Mouse (Mus musculus) erythroid progenitor cell, adult 5-6 weeks (primary cell): Measurements from ENCODE around the gene Pinlyp. TPM values are rescaled to one million over a fixed set of nuclear protein-coding genes. Genes with fewer than 3 reads are reported as not detected.

ENCODE experiments used
- ATAC-seq: replicated peaks from 2 replicates; pipeline ENCODE4 v1.8.0; 2016; ENCODE audit warnings: moderate number of reproducible peaks, mild to moderate bottlenecking, moderate TSS enrichment, inconsistent platforms; ENCODE audit not compliant: poor library complexity, low FRiP score, severe bottlenecking
- total RNA-seq, 2 experiments: library from RNA; stranded (forward) in 1 of 2; stranded (reverse) in 1 of 2; fragments of 150-400 nt in 1 of 2; fragments of 186-747, 209-891 nt in 1 of 2; gene quantifications; 2 replicates each; pipeline versions ENCODE4 v1.2.3 to v1.2.4; 2015 to 2017; ENCODE audit warnings: low replicate concordance in 2 of 2

Pinlyp gene
- total RNA-seq, 2 experiments from 2014 or later: not detected

DNA sequence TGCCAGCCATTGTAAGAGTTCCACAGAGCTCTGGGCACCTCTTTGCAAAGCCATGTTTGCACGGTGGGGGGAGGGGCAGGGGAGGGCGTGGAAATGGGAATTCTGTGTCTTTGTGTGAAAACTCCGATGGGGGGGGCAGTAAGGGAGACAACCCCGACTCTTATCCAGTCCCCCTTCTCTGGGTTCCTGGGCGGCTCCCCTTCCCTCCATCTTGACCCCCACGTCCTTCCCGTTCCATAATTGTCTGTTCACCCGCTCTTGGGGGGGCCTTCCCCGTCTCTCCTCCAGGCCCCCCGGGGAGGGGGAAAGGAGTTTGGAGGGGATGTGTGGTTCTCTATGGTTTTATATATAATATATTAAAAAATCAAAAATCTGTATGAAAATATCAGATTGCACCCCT lies 41.9 kb downstream of the Pinlyp start:
- ATAC-seq: no peak

- ATAC-seq: no peak
Measured at GRCm38 (mm10) chr7:24501492-24501891, 44.4 kb downstream of the Pinlyp start.

DNA sequence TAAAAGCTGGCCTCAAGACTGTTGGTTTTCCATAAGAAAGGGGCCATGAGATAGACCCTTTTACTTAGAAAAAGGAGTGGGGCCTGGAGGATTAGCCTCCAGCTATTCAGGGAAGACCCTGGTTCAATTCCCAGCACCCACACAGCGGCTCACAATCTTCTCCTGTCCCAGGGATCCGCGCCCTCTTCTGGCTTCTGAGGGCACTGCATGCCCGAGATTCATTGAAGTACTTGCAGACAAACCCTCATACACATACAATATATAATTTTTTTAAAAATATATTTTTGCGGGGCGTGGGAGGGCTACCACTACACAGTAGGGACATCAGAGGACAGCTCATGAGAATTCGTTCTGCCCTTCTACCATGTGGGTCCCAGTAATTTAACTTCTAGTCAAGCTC lies 45.0 kb downstream of the Pinlyp start:
- no peak for ATAC-seq

DNA sequence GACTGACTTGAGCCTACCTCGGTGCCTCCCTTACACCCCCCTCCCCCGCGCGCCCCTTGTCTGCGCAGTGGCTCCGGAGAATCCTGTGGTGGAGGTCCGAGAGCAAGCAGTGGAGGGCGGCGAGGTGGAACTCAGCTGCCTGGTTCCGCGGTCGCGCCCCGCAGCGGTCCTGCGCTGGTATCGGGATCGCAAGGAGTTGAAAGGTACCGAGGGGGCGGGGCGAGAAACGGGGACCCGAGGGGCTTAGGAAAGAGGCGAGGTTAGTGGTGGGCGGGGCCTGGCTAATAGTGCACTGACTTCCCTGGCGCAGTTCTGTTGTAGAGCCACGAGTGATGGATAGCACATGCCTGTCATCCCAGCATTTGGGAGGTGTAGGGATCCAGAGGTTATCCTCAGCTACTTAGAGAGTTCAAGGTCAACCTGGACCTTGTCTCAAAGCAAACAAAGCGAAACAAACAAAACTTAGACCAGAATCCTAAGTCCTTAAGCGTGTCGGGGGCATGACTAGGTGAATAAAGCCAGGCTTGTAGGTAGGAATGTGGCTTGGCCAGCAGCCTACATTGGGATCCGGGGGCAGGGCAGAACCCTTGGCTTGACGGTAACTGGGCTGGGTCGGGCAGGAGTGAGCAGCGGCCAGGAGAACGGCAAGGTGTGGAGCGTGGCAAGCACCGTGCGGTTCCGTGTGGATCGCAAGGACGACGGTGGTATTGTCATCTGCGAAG lies 45.9 kb downstream of the Pinlyp start:
- ATAC-seq: no peak; the same call in 1 of the 2 replicates

Other genes with a start within 250 kb of the Pinlyp start
- 1.1 and 2.5 TPM in 2 replicates for gene Zfp61, start 244.9 kb downstream of the Pinlyp start, total RNA-seq (2015; ENCODE audit: low replicate concordance)
- gene Zfp61, start 244.9 kb downstream of the Pinlyp start, total RNA-seq (2017; ENCODE audit: low replicate concordance): 1.8 TPM in 1 of 2 replicates, not detected in the other
- gene Zfp94, start 229.5 kb downstream of the Pinlyp start, total RNA-seq (2015; ENCODE audit: low replicate concordance): 0.72 TPM in 1 of 2 replicates, not detected in the other
- gene Zfp94, start 229.5 kb downstream of the Pinlyp start, total RNA-seq (2017; ENCODE audit: low replicate concordance): 0.39 TPM in 1 of 2 replicates, not detected in the other
- gene Tescl, start 212.2 kb downstream of the Pinlyp start, total RNA-seq (2015; ENCODE audit: low replicate concordance): not detected in 2 replicates
- not detected in 2 replicates for gene Tescl, start 212.2 kb downstream of the Pinlyp start, total RNA-seq (2017; ENCODE audit: low replicate concordance)
- not detected in 2 replicates for gene Lypd5, start 196.9 kb downstream of the Pinlyp start, total RNA-seq (2015; ENCODE audit: low replicate concordance)
- gene Lypd5, start 196.9 kb downstream of the Pinlyp start, total RNA-seq (2017; ENCODE audit: low replicate concordance): not detected in 2 replicates
- 237 and 287 TPM in 2 replicates for gene Kcnn4, start 175.9 kb downstream of the Pinlyp start, total RNA-seq (2015; ENCODE audit: low replicate concordance)
- 417 and 443 TPM in 2 replicates for gene Kcnn4, start 175.9 kb downstream of the Pinlyp start, total RNA-seq (2017; ENCODE audit: low replicate concordance)
- gene Smg9, start 146.5 kb downstream of the Pinlyp start, total RNA-seq (2015; ENCODE audit: low replicate concordance): 33.9 and 52.0 TPM in 2 replicates
- 25.2 and 42.7 TPM in 2 replicates for gene Smg9, start 146.5 kb downstream of the Pinlyp start, total RNA-seq (2017; ENCODE audit: low replicate concordance)
- gene Irgc1, start 93.8 kb downstream of the Pinlyp start, total RNA-seq (2015; ENCODE audit: low replicate concordance): not detected in 2 replicates
- gene Irgc1, start 93.8 kb downstream of the Pinlyp start, total RNA-seq (2017; ENCODE audit: low replicate concordance): not detected in 2 replicates
- gene Plaur, start 83.6 kb downstream of the Pinlyp start, total RNA-seq (2015; ENCODE audit: low replicate concordance): 2.9 and 6.1 TPM in 2 replicates
- gene Plaur, start 83.6 kb downstream of the Pinlyp start, total RNA-seq (2017; ENCODE audit: low replicate concordance): 1.1 and 7.2 TPM in 2 replicates
- not detected in 2 replicates for gene Cadm4, start 64.1 kb downstream of the Pinlyp start, total RNA-seq (2015; ENCODE audit: low replicate concordance)
- gene Cadm4, start 64.1 kb downstream of the Pinlyp start, total RNA-seq (2017; ENCODE audit: low replicate concordance): not detected in 2 replicates
- gene Zfp428, start 39.1 kb downstream of the Pinlyp start, total RNA-seq (2015; ENCODE audit: low replicate concordance): 0.84 TPM in 1 of 2 replicates, not detected in the other
- 2.0 TPM in 1 of 2 replicates, not detected in the other for gene Zfp428, start 39.1 kb downstream of the Pinlyp start, total RNA-seq (2017; ENCODE audit: low replicate concordance)
- not detected in 2 replicates for gene AC161166.1, start 33.7 kb downstream of the Pinlyp start, total RNA-seq (2015; ENCODE audit: low replicate concordance)
- not detected in 2 replicates for gene AC161166.1, start 33.7 kb downstream of the Pinlyp start, total RNA-seq (2017; ENCODE audit: low replicate concordance)
- gene Irgq, start 15.4 kb downstream of the Pinlyp start, total RNA-seq (2015; ENCODE audit: low replicate concordance): 1.1 and 1.3 TPM in 2 replicates
- gene Irgq, start 15.4 kb downstream of the Pinlyp start, total RNA-seq (2017; ENCODE audit: low replicate concordance): 0.90 and 2.8 TPM in 2 replicates
- 37.1 and 39.4 TPM in 2 replicates for gene Xrcc1, start 171 bp upstream of the Pinlyp start, total RNA-seq (2015; ENCODE audit: low replicate concordance)
- gene Xrcc1, start 171 bp upstream of the Pinlyp start, total RNA-seq (2017; ENCODE audit: low replicate concordance): 36.7 and 62.5 TPM in 2 replicates
- gene Ethe1, start 41.4 kb upstream of the Pinlyp start, total RNA-seq (2015; ENCODE audit: low replicate concordance): 11.2 and 11.3 TPM in 2 replicates
- 6.8 and 9.2 TPM in 2 replicates for gene Ethe1, start 41.4 kb upstream of the Pinlyp start, total RNA-seq (2017; ENCODE audit: low replicate concordance)
- gene Zfp575, start 41.5 kb upstream of the Pinlyp start, total RNA-seq (2015; ENCODE audit: low replicate concordance): not detected in 2 replicates
- 0.26 TPM in 1 of 2 replicates, not detected in the other for gene Zfp575, start 41.5 kb upstream of the Pinlyp start, total RNA-seq (2017; ENCODE audit: low replicate concordance)
- gene Phldb3, start 64.6 kb upstream of the Pinlyp start, total RNA-seq (2015; ENCODE audit: low replicate concordance): not detected in 2 replicates
- gene Phldb3, start 64.6 kb upstream of the Pinlyp start, total RNA-seq (2017; ENCODE audit: low replicate concordance): 0.64 and 7.0 TPM in 2 replicates
- not detected in 2 replicates for gene Lypd3, start 90.4 kb upstream of the Pinlyp start, total RNA-seq (2015; ENCODE audit: low replicate concordance)
- not detected in 2 replicates for gene Lypd3, start 90.4 kb upstream of the Pinlyp start, total RNA-seq (2017; ENCODE audit: low replicate concordance)
- not detected in 2 replicates for gene Tex101, start 130.6 kb upstream of the Pinlyp start, total RNA-seq (2015; ENCODE audit: low replicate concordance)
- not detected in 2 replicates for gene Tex101, start 130.6 kb upstream of the Pinlyp start, total RNA-seq (2017; ENCODE audit: low replicate concordance)
- not detected in 2 replicates for gene BC049730, start 163.1 kb upstream of the Pinlyp start, total RNA-seq (2015; ENCODE audit: low replicate concordance)
- not detected in 2 replicates for gene BC049730, start 163.1 kb upstream of the Pinlyp start, total RNA-seq (2017; ENCODE audit: low replicate concordance)
- not detected in 2 replicates for gene Gm4763, start 180.8 kb upstream of the Pinlyp start, total RNA-seq (2015; ENCODE audit: low replicate concordance)
- not detected in 2 replicates for gene Gm4763, start 180.8 kb upstream of the Pinlyp start, total RNA-seq (2017; ENCODE audit: low replicate concordance)
- gene Cd177, start 214.2 kb upstream of the Pinlyp start, total RNA-seq (2015; ENCODE audit: low replicate concordance): 39.4 and 55.5 TPM in 2 replicates
- gene Cd177, start 214.2 kb upstream of the Pinlyp start, total RNA-seq (2017; ENCODE audit: low replicate concordance): 37.9 and 49.0 TPM in 2 replicates
- 6.8 and 7.1 TPM in 2 replicates for gene Ceacam10, start 231.1 kb upstream of the Pinlyp start, total RNA-seq (2015; ENCODE audit: low replicate concordance)
- 1.7 TPM in 1 of 2 replicates, not detected in the other for gene Ceacam10, start 231.1 kb upstream of the Pinlyp start, total RNA-seq (2017; ENCODE audit: low replicate concordance)